Mouse (Mus musculus) spleen, adult 2 months (tissue): ENCODE measurements around the gene Cox10.

Experiments
- CTCF ChIP-seq: fragments of 200-500 bp; IDR thresholded peaks from 2 replicates; pipeline ENCODE4 v1.5.1; 2011; ENCODE audit warnings: mild to moderate bottlenecking, inconsistent platforms; ENCODE audit not compliant: insufficient read depth, insufficient read length, insufficient replicate concordance; ENCODE audit errors: extremely low read depth
- POLR2A ChIP-seq: fragments of 200-500 bp; IDR thresholded peaks from 2 replicates; pipeline ENCODE4 v1.6.1; 2011; ENCODE audit warnings: low read depth, low read length, inconsistent platforms

DNA sequence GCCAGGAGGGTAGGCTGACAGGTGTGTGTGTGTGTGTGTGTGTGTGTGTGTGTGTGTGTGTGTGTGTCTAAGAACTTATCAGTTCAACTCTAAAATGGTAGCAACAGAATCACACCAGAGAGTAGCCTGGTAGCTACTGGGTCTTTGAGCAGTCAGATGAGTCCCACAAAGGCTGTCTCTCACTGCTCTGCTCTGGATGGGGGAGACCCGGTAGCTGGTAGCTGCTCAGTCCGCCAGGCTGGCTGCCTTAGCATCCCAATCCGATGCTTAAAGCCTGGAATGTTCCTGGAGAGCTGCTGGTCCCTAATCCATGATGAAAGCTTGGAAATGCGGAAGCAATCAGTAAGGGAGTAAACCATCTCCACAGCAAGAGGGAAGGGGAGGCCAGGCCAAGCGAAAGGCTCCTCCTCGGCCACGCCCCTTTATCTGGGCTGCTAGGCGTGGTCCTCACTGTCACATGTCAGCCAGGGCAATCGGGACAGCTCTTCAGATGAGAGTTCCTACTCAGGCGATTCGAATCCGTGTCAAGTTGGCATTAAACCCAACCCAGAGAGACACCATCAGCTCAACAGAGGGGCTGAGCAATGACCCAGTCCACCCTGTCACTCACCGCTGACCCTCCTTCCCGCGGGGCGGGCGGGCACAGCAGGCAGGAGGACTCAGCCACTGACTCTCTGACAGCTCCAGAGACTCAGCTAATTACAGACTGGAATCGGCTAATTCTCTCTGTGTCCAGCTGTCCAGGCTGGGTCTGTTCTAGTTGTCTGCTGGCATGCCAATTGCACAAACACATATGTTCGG, 127.2 kb downstream of the Cox10 start:
- TF ChIP-seq POLR2A (no peak), CTCF (no peak)
